Mouse (Mus musculus) embryonic facial prominence, embryonic 12.5 days (tissue): Measurements from ENCODE around the gene Gbp2. TPM values are rescaled to one million over a fixed set of nuclear protein-coding genes. Genes with fewer than 3 reads are reported as not detected.

Experiments used
- ATAC-seq: fragments of 200-750 bp; cut with Nextera tagmentation; 2 replicates; pipeline ENCODE4 v1.8.0; 2017; ENCODE audit not compliant: insufficient number of reproducible peaks, insufficient read depth, low FRiP score, low TSS enrichment
- H3K27ac ChIP-seq: fragments of 300-500 bp; sonication (generic); 2 replicates; pipeline ENCODE4 v1.5.1; 2016; ENCODE audit warnings: mild to moderate bottlenecking
- H3K27me3 ChIP-seq: fragments of 300-500 bp; sonication (generic); 2 replicates; pipeline ENCODE4 v1.6.1; 2016; ENCODE audit warnings: mild to moderate bottlenecking, moderate library complexity
- H3K36me3 ChIP-seq: fragments of 300-500 bp; sonication (generic); 2 replicates; pipeline ENCODE4 v1.6.1; 2016; ENCODE audit warnings: mild to moderate bottlenecking
- H3K4me1 ChIP-seq: fragments of 300-500 bp; sonication (generic); 2 replicates; pipeline ENCODE4 v1.6.1; 2016
- H3K4me2 ChIP-seq: fragments of 300-500 bp; sonication (generic); replicated peaks from 2 replicates; pipeline ENCODE4 v1.6.1; 2016; ENCODE audit warnings: mild to moderate bottlenecking, moderate library complexity
- H3K4me3 ChIP-seq: fragments of 300-500 bp; sonication (generic); 2 replicates; pipeline ENCODE4 v1.5.1; 2016; ENCODE audit warnings: mild to moderate bottlenecking
- H3K9ac ChIP-seq: fragments of 300-500 bp; sonication (generic); 2 replicates; pipeline ENCODE4 v1.6.1; 2016; ENCODE audit warnings: mild to moderate bottlenecking, moderate library complexity
- H3K9me3 ChIP-seq: fragments of 300-500 bp; sonication (generic); 2 replicates; pipeline ENCODE4 v1.6.1; 2016; ENCODE audit warnings: mild to moderate bottlenecking, moderate library complexity
- WGBS: fragments of 180-500 bp; shearing (Covaris S2); methylation state at CpG from one replicate; pipeline ENCODE4 v1.1.7; 2016; 5-methylcytosine and 5-hydroxymethylcytosine counted together
- polyA plus RNA-seq: library from polyadenylated mRNA; unstranded; fragments of >200 nt; fragmentation: Nextera tagmentation; extraction: Ambion mirVana; gene quantifications from 2 replicates; pipeline ENCODE4 v1.2.1, GENCODE M21; 2016

Gene Gbp2
- polyA plus RNA-seq, result 0.09 and 0.23 TPM in 2 replicates

DNA sequence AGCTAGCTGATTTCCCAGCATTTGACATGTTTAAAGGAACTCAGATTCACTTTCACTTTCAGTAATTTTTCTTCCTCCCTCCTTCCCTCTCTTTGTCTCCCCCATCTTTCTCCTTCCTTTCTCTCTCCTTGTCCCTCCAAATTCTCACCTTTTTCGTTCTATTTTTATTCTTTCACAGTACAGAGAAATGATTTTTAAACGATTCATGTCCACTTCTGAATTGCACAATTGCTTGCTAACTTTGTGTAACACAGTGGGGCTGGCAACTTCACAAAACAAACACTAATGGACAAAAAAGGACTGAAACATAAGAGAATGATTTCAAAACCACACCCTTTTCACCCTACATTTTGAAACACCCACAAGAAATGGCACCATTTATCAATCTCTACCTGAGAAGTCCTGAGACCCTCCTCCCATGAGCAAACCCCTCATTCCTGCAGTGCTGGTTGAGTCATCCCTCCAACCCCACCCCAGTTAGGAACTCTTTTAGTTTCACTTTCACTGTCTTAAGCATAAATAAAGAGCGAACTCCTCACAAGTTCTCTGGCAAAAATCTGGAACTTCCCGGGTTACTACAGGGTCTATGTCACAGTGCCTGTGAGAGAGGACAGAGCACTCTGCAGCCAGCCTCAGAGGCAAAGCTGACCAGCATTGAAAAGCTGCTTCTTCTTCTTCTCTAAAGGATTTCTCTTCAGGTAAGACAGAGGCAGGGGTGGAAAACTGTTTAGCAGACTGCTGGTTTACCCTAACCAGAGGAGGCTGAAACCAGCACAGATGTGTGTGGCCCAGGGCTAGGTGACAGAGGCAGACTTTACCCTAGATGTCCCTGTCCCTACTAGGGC is at the start of gene Gbp2:
Gene Gbp2 (plus strand): TSS at position 492 of the 845 bp plus-strand sequence.
- H3K4me1 ChIP-seq, result no peaks in the 10 kb centered on the region; the same call in 1 of the 2 replicates
- WGBS, result 63% methylated on average over 4 of the region's 4 CpGs
- no peaks in the 10 kb centered on the region for H3K27me3 ChIP-seq
- no peak for ATAC-seq
- no peak within 1 kb of the TSS for H3K4me2 ChIP-seq
- no peak within 1 kb of the TSS for H3K4me3 ChIP-seq
- H3K9ac ChIP-seq, result no peak within 1 kb of the TSS
- no peaks in the 10 kb centered on the region for H3K9me3 ChIP-seq
- H3K27ac ChIP-seq, result no peak within 1 kb of the TSS
- no peaks in the 10 kb centered on the region for H3K36me3 ChIP-seq

DNA sequence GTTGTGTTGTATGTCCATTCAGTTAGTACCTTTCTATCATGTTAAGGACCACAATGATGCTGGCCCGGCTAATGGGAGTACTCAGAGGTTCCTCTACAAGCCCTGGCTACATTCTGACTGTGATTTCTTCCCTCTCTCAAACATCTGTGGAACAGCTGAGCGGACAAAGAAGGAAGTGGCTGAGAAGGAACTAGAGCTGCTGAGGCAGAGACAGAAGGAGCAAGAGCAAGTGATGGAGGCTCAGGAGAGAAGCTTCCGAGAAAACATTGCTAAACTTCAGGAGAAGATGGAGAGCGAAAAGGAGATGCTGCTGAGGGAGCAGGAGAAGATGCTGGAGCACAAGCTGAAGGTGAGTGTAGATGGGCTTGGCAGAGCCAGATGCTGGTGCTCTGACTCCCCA is 49.7 kb upstream of the Gbp2 start:
- no peak overlapping the region for H3K4me3 ChIP-seq
- whole genome bisulfite sequencing, result 88% methylated on average over 4 of the region's 4 CpGs
- H3K27me3 ChIP-seq, result no peaks in the 10 kb centered on the region
- H3K36me3 ChIP-seq, result no peaks in the 10 kb centered on the region
- ATAC-seq, result no peak
- H3K4me1 ChIP-seq, result no peaks in the 10 kb centered on the region
- H3K27ac ChIP-seq, result no peak overlapping the region
- H3K9ac ChIP-seq, result no peak overlapping the region
- H3K9me3 ChIP-seq, result no peaks in the 10 kb centered on the region
- no peak overlapping the region for H3K4me2 ChIP-seq

DNA sequence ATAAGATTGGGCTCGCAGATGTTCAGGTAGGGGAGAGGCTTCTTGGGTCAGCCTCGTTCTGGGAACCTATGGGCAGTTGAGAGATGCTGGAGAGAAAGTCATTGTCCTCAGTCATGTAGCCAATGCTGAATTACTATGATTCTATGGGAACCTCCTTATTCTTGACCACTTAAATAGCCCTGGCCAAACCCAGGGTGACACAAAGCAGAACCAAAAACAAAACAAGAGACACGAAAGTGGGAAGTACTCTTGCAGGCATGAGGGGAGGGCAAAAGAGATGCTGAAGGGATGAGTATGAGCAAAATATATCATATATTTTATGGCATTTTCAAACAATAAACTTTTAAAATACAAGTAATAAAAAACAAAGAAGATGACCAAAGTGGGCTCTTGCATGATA is 43.3 kb upstream of the Gbp2 start:
- no peaks in the 10 kb centered on the region for H3K9me3 ChIP-seq
- no peak overlapping the region for H3K4me3 ChIP-seq
- WGBS, result 88% methylated on average over 3 of the region's 3 CpGs
- no peak for ATAC-seq
- H3K9ac ChIP-seq, result no peak overlapping the region
- H3K27me3 ChIP-seq, result no peaks in the 10 kb centered on the region
- no peak overlapping the region for H3K4me2 ChIP-seq
- H3K36me3 ChIP-seq, result no peaks in the 10 kb centered on the region
- H3K4me1 ChIP-seq, result no peaks in the 10 kb centered on the region
- no peak overlapping the region for H3K27ac ChIP-seq

DNA sequence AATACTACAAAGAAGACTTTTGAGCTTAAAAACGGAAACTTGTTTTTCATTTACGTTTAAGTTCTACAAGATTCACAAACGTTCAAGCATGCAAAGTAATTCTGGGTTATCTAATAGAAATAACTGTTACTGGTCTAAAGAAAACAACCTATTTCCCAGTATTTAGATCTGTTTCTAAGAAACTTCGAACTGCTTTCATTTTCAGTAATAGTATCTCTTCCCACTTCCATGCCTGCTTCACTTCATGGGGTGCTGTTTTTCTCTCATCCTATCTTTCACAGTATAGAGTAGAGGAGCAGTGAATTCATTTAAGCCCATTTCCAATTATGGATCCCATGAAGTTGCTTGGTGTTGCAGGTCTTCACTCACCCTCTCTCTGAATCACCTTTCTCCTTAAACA is 42.1 kb upstream of the Gbp2 start:
- Histone ChIP-seq H3K4me1 (no peaks in the 10 kb centered on the region), H3K4me3 (no peak overlapping the region), H3K27me3 (no peaks in the 10 kb centered on the region), H3K9ac (no peak overlapping the region), H3K4me2 (no peak overlapping the region), H3K9me3 (no peaks in the 10 kb centered on the region), H3K36me3 (no peaks in the 10 kb centered on the region), H3K27ac (no peak overlapping the region)
- 89% methylated on average over 4 of the region's 4 CpGs for WGBS
- no peak for ATAC-seq

DNA sequence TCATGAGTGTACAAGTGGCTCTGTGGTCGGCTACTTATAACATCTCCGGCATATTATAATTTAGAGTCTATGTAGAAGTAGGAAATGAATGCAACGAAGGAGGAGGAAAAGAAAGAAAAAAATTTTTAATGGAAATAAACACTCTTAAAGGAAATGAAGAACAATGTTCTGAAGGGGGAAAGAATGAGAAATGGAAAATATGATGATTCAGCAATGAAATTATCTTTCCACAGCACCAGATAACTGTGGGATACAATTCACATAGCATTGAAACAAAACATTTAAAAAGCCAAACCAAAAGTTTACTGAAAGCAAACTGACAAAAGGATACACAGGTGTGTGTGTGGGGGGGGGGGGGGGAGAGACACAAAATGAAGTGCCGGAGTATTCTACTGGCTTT is 37.3 kb upstream of the Gbp2 start:
- Histone ChIP-seq H3K4me3 (no peak overlapping the region), H3K27ac (no peak overlapping the region), H3K4me1 (no peaks in the 10 kb centered on the region), H3K9me3 (no peaks in the 10 kb centered on the region), H3K9ac (no peak overlapping the region), H3K4me2 (no peak overlapping the region), H3K36me3 (no peaks in the 10 kb centered on the region), H3K27me3 (no peaks in the 10 kb centered on the region)
- no peak for ATAC-seq
- 89% methylated on average over 4 of the region's 4 CpGs for WGBS

DNA sequence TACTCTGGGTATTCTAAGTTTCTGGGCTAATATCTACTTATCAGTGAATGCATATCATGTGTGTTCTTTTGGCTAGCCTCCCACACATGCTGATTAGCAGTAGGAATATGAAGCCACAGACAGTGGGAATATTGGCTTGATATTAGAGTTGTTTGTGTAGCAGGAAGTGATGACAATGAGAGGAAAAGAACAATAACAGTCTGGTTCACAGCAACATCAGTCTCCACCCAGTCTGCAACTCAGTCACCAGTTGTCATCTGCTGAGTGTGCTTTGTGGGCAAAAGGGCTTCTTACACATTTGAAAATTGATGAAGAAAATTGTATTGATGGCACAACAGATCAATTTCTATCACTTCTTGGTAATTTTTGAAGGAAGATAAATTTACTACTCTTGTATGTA is 33.0 kb upstream of the Gbp2 start:
- no peak for ATAC-seq
- Histone ChIP-seq H3K9ac (no peak overlapping the region), H3K4me2 (no peak overlapping the region), H3K4me1 (no peaks in the 10 kb centered on the region), H3K4me3 (no peak overlapping the region), H3K27me3 (no peaks in the 10 kb centered on the region), H3K9me3 (no peaks in the 10 kb centered on the region), H3K36me3 (no peaks in the 10 kb centered on the region), H3K27ac (no peak overlapping the region)

DNA sequence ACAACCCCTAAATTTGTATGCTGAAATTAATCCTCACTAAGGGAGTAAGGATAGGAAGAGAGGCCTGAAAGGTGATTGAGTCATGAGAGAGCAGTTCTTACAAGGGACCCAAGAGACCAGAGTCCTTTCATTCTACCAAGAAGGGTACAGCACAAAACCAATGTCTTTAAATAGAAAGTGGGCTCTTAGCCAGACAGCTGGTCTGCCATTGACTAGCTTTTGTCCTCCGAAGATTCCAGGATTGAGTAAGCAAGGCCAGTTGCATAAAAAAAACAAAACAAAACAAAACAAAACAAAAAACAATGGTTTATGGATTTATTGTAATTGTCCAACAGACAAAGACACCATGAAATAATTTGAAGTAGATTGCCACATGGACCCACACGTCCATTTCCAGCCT is 31.5 kb upstream of the Gbp2 start:
- H3K27ac ChIP-seq, result no peak overlapping the region
- no peak overlapping the region for H3K4me2 ChIP-seq
- H3K36me3 ChIP-seq, result no peaks in the 10 kb centered on the region
- H3K4me1 ChIP-seq, result no peaks in the 10 kb centered on the region
- H3K27me3 ChIP-seq, result no peaks in the 10 kb centered on the region
- H3K9me3 ChIP-seq, result no peaks in the 10 kb centered on the region
- 76% methylated on average over 2 of the region's 2 CpGs for WGBS
- no peak overlapping the region for H3K9ac ChIP-seq
- ATAC-seq, result no peak
- H3K4me3 ChIP-seq, result no peak overlapping the region

DNA sequence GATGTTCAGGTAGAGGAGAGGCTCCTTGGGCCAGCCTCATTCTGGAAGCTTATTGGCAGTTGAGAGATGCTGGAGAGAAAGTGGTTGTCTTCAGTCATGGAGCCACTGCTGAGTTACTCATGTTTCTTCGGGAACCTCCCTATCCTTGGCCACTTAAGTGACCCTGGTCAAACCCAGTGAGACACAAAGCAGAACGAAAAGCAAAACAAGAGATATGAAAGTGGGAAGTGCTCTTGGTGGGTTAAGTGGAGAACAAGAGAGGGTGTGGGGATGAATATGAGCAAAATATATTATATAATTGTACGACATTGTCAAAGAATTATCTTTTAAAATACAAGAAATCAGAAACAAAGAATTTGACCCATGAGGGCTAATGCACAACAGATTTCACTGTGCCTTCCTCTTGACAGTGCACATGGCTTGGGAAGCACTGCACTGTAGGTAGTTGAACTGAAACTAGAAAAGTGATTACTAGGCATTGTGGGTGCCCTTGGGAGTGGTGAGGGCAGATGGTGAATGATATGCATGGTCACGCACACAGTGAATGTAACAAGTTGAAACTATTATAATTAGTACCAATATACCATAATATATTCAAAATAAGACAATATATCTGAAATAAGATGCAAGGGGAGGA is 29.9 kb upstream of the Gbp2 start:
- Histone ChIP-seq H3K4me1 (no peaks in the 10 kb centered on the region), H3K4me2 (no peak overlapping the region), H3K36me3 (no peaks in the 10 kb centered on the region), H3K4me3 (no peak overlapping the region), H3K27me3 (no peaks in the 10 kb centered on the region), H3K9ac (no peak overlapping the region), H3K27ac (no peak overlapping the region), H3K9me3 (no peaks in the 10 kb centered on the region)
- no peak for ATAC-seq
- 83% methylated on average over 4 of the region's 4 CpGs for WGBS

DNA sequence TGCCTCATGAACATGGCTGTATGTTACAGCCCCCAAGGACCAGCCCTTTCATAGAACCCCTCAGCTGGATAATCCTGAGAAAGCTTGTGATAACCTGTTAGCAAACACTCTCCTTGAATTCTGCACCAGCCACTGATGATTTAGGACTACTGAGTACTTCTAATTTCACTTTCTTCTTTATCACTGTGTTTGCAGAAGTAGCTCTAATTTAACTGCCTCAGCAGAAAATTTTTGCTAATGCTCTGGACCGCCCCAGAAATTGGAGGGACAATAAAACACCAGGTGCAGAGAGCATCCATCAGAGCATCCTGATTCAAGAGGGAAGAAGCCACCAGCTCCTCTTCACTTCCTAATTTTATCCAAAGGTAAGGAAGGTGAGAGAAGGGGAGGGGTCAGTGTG is 25.9 kb upstream of the Gbp2 start, which contains the start of gene Gbp2b:
Gene Gbp2b (plus strand): TSS at position 301 of the 400 bp plus-strand sequence.
- ATAC-seq, result no peak
- 75% methylated on average over 1 of the region's 1 CpGs for WGBS
- Histone ChIP-seq H3K4me3 (no peak within 1 kb of the TSS), H3K27ac (no peak within 1 kb of the TSS), H3K36me3 (no peaks in the 10 kb centered on the region), H3K4me1 (no peaks in the 10 kb centered on the region), H3K27me3 (no peaks in the 10 kb centered on the region), H3K9me3 (no peaks in the 10 kb centered on the region), H3K4me2 (no peak within 1 kb of the TSS), H3K9ac (no peak within 1 kb of the TSS)

DNA sequence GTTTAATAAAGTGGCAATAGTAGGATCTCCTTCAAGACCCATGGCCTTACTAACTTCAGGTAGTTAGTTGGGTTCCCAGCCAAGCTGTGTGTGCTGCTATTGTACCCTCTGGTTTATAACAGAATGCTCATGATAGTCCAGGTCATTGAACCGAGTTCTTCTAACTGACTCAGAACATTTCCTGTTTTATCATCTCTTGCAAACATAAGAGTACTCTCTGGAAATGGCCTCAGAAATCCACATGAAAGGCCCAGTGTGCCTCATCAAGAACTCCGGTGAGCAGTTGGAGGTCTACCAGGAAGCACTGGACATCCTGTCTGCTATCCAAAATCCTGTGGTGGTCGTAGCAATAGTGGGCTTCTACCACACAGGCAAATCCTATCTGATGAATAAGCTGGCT is 22.5 kb upstream of the Gbp2 start:
- no peak for ATAC-seq
- H3K36me3 ChIP-seq, result no peaks in the 10 kb centered on the region
- H3K4me2 ChIP-seq, result no peak overlapping the region
- no peaks in the 10 kb centered on the region for H3K9me3 ChIP-seq
- H3K4me3 ChIP-seq, result no peak overlapping the region
- WGBS, result 78% methylated on average over 3 of the region's 3 CpGs
- no peak overlapping the region for H3K27ac ChIP-seq
- H3K4me1 ChIP-seq, result no peaks in the 10 kb centered on the region
- H3K9ac ChIP-seq, result no peak overlapping the region
- no peaks in the 10 kb centered on the region for H3K27me3 ChIP-seq

DNA sequence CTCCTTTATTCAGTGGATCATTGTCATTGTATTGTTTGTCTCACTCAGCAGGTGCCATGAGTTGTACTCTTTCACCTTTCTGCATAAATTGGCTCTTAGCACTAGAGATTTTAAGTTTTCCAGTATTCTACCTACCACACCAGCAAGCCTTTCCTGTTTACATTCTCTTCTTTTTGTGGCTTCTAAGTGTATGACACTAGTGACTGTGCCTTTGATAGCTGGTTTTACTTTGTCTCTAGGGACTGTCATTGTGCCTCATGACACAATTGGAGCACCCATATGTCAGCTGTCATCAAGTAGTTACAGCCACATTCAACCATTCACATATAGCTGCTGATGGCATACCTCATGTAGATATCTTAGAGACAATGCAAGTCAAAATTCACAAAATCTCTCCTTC is 18.7 kb upstream of the Gbp2 start:
- Histone ChIP-seq H3K4me3 (no peak overlapping the region), H3K4me1 (no peaks in the 10 kb centered on the region), H3K9ac (no peak overlapping the region), H3K9me3 (no peaks in the 10 kb centered on the region), H3K27me3 (no peaks in the 10 kb centered on the region), H3K27ac (no peak overlapping the region), H3K4me2 (no peak overlapping the region), H3K36me3 (no peaks in the 10 kb centered on the region)
- ATAC-seq, result no peak

DNA sequence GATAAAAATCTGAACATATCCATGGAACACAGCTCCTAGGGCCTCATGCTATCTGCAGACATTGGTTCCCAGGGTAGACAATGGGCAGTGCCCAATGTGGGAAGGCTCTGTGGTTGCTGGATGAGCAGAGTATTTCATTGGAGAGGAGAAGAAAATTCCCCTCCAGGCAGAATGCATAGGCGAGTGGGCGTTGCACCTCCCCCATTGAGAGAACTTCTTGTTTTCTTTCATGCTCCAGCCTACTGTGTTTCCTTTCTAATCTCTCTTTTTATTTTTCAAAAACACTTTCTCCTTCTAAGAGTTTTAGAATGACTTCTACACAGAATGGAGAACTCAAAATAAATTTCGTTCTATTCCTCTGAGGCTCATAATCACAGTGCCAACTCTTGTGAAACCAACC is 1.7 kb upstream of the Gbp2 start:
- ATAC-seq, result no peak
- Histone ChIP-seq H3K27ac (no peak overlapping the region), H3K9ac (no peak overlapping the region), H3K36me3 (no peaks in the 10 kb centered on the region), H3K27me3 (no peaks in the 10 kb centered on the region), H3K4me3 (no peak overlapping the region), H3K4me1 (no peaks in the 10 kb centered on the region; the same call in 1 of the 2 replicates), H3K4me2 (no peak overlapping the region), H3K9me3 (no peaks in the 10 kb centered on the region)
- 68% methylated on average over 3 of the region's 3 CpGs for WGBS
